8 mouse cellular contexts compared by ENCODE assay signal in genomic region chr3:87796736-87797334, GRCm38 (mm10). TPM values are rescaled to one million over a fixed set of nuclear protein-coding genes. Genes with fewer than 3 reads are reported as not detected.
DNase-seq lines count a peak whose midpoint lies in the region; ATAC-seq lines count a peak whose summit lies in the region.

Gene Insrr, plus strand, starts transcription at chr3:87796951.

- no peaks in the 10 kb centered on the region for H3K9me3 ChIP-seq in forebrain, embryonic 12.5 days
- H3K9me3 ChIP-seq in hindbrain, embryonic 15.5 days: no peaks in the 10 kb centered on the region
- no peaks in the 10 kb centered on the region for H3K9me3 ChIP-seq in liver, embryonic 13.5 days (replicated peaks)
- no peaks in the 10 kb centered on the region for H3K9me3 ChIP-seq in neural tube, embryonic 15.5 days (replicated peaks)

- peak within 1 kb of the TSS; percentile 48; the same call in 1 of the 2 replicates for H3K9ac ChIP-seq in forebrain, embryonic 12.5 days
- H3K9ac ChIP-seq in hindbrain, embryonic 15.5 days: peak within 1 kb of the TSS; percentile 18
- no peak within 1 kb of the TSS for H3K9ac ChIP-seq in liver, embryonic 13.5 days
- 0 out of 2 replicates have a peak within 1 kb of the TSS, but pooled peaks have one; percentile 11 for H3K9ac ChIP-seq in neural tube, embryonic 15.5 days (replicated peaks)

- peak; percentile 24 to 27 for DNase-seq in heart, adult 9 months (ENCODE audit: low spot score in 2 of 2)
- DNase-seq in heart, adult 8-10 months (ENCODE audit: low spot score): no peak
- no peak for DNase-seq in liver, embryonic 13.5 days
- DNase-seq in layer of hippocampus, adult 11-12 months (ENCODE audit: low spot score): no peak

- H3K27me3 ChIP-seq in forebrain, embryonic 12.5 days: peaks cover 99% of the 10 kb centered on the region
- peaks cover 80% of the 10 kb centered on the region for H3K27me3 ChIP-seq in hindbrain, embryonic 15.5 days
- H3K27me3 ChIP-seq in liver, embryonic 13.5 days: peaks cover 99% of the 10 kb centered on the region
- peaks cover 95% of the 10 kb centered on the region for H3K27me3 ChIP-seq in neural tube, embryonic 15.5 days (replicated peaks)

- peak within 1 kb of the TSS; percentile 37 for H3K4me3 ChIP-seq in forebrain, embryonic 12.5 days (replicated peaks)
- peak within 1 kb of the TSS; percentile 33 for H3K4me3 ChIP-seq in hindbrain, embryonic 15.5 days
- peak within 1 kb of the TSS; percentile 6; the same call in 1 of the 2 replicates for H3K4me3 ChIP-seq in liver, embryonic 13.5 days (replicated peaks)
- peak within 1 kb of the TSS; percentile 36 for H3K4me3 ChIP-seq in neural tube, embryonic 15.5 days (replicated peaks)

- no peak within 1 kb of the TSS for H3K27ac ChIP-seq in forebrain, embryonic 12.5 days
- H3K27ac ChIP-seq in hindbrain, embryonic 15.5 days (replicated peaks): no peak within 1 kb of the TSS
- H3K27ac ChIP-seq in liver, embryonic 13.5 days: no peak within 1 kb of the TSS
- no peak within 1 kb of the TSS for H3K27ac ChIP-seq in neural tube, embryonic 15.5 days (replicated peaks)

- H3K36me3 ChIP-seq in forebrain, embryonic 12.5 days (replicated peaks): no peaks in the 10 kb centered on the region
- no peaks in the 10 kb centered on the region for H3K36me3 ChIP-seq in hindbrain, embryonic 15.5 days
- no peaks in the 10 kb centered on the region for H3K36me3 ChIP-seq in liver, embryonic 13.5 days
- H3K36me3 ChIP-seq in neural tube, embryonic 15.5 days: no peaks in the 10 kb centered on the region

- under 1% methylated on average over 29 of the region's 29 CpGs for WGBS in forebrain, embryonic 12.5 days
- 2% methylated on average over 28 of the region's 29 CpGs for WGBS in hindbrain, embryonic 15.5 days
- WGBS in liver, embryonic 13.5 days (ENCODE audit: insufficient replicate concordance): 1% methylated on average over 29 of the region's 29 CpGs
- 2% methylated on average over 29 of the region's 29 CpGs for WGBS in neural tube, embryonic 15.5 days

- no peak for ATAC-seq in forebrain, embryonic 12.5 days (ENCODE audit: low FRiP score)
- no peak for ATAC-seq in hindbrain, embryonic 15.5 days (ENCODE audit: low FRiP score, low read depth)
- ATAC-seq in liver, embryonic 13.5 days (ENCODE audit: low read depth): no peak
- ATAC-seq in neural tube, embryonic 15.5 days (ENCODE audit: low FRiP score): no peak
- ATAC-seq in cerebellum, adult (ENCODE audit: insufficient number of reproducible peaks, low FRiP score, low TSS enrichment): no peak

- H3K4me2 ChIP-seq in forebrain, embryonic 12.5 days: peak within 1 kb of the TSS; percentile 56
- peak within 1 kb of the TSS; percentile 63 for H3K4me2 ChIP-seq in hindbrain, embryonic 15.5 days
- H3K4me2 ChIP-seq in liver, embryonic 13.5 days: peak within 1 kb of the TSS; percentile 45
- peak within 1 kb of the TSS; percentile 63 for H3K4me2 ChIP-seq in neural tube, embryonic 15.5 days

- peaks cover 30% of the 10 kb centered on the region for H3K4me1 ChIP-seq in forebrain, embryonic 12.5 days
- H3K4me1 ChIP-seq in hindbrain, embryonic 15.5 days (replicated peaks): peaks cover 24% of the 10 kb centered on the region
- peaks cover 9% of the 10 kb centered on the region for H3K4me1 ChIP-seq in liver, embryonic 13.5 days (replicated peaks)
- H3K4me1 ChIP-seq in neural tube, embryonic 15.5 days: peaks cover 28% of the 10 kb centered on the region

RNA-seq across cellular contexts. Expression of gene Insrr, which starts in this region (rescaled TPM):
- not detected for total RNA-seq in heart, adult 8-10 months (2022)
- 0.65 and 1.0 TPM in 2 replicates for polyA plus RNA-seq in forebrain, embryonic 12.5 days (2016; fragmentation: Nextera tagmentation; extraction: Ambion mirVana)
- polyA plus RNA-seq in hindbrain, embryonic 15.5 days (2015; fragmentation: Nextera tagmentation; extraction: Ambion mirVana): 0.67 and 1.2 TPM in 2 replicates
- 0.03 TPM in 1 of 2 replicates, not detected in the other for polyA plus RNA-seq in liver, embryonic 13.5 days (2015; fragmentation: Nextera tagmentation; extraction: Ambion mirVana)
- polyA plus RNA-seq in neural tube, embryonic 15.5 days (2015; fragmentation: Nextera tagmentation; extraction: Ambion mirVana): 1.1 and 2.0 TPM in 2 replicates

Comparison
In these comparisons a context has a peak if more than half of its experiments do, and no peak if none do; other contexts are left out.
1. DNase-seq: peak in heart, adult 9 months (2 of 2); none in heart, adult 8-10 months (single experiment), liver, embryonic 13.5 days (single experiment) and layer of hippocampus, adult 11-12 months (single experiment).
2. Peak in every context shown above with its lines, with median percentiles within 50 percentile points of each other: H3K4me2 ChIP-seq and H3K4me3 ChIP-seq.